Mouse (Mus musculus): ENCODE data around the gene Pbld1. TPM values are rescaled to one million over a fixed set of nuclear protein-coding genes. Genes with fewer than 3 reads are reported as not detected.

Gene Pbld1
- polyA plus RNA-seq, 1 experiment from 2014 or later, result 6.9 TPM

DNA sequence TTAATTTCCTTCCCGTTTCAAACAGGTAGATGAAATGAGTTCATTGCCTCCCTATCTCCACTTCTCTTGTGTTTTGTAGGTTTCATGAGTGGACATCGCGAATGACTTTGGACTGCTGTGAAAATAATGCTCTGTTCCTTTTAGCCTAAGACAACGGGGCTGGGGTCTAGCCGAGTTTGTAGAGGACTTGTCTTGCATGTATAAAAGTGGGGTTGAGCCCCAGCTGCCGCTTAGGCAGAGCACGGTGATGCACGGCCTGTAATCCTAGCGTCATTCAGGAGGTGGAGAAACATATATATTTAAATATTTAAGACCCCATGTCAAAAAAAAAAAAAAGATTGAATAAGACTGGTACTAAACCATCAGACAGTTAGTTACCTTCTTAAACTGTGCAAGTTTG, 40.7 kb downstream of the Pbld1 start:
- Histone ChIP-seq H3K27me3 (peaks cover 51% of the 10 kb centered on the region), H3K9me3 (replicated peaks) (no peaks in the 10 kb centered on the region; the same call in 1 of the 2 replicates), H3K4me1 (peaks cover 11% of the 10 kb centered on the region; the same call in 1 of the 2 replicates), H3K27ac (no peak overlapping the region), H3K4me3 (replicated peaks) (peak overlapping the region; percentile 51), H3K36me3 (no peaks in the 10 kb centered on the region), H3K4me2 (peak overlapping the region; percentile 92), H3K9ac (peak overlapping the region; percentile 46)
- no peak for ATAC-seq (replicated peaks; ENCODE audit: low FRiP score)
- 8% methylated on average over 9 of the region's 9 CpGs for WGBS

DNA sequence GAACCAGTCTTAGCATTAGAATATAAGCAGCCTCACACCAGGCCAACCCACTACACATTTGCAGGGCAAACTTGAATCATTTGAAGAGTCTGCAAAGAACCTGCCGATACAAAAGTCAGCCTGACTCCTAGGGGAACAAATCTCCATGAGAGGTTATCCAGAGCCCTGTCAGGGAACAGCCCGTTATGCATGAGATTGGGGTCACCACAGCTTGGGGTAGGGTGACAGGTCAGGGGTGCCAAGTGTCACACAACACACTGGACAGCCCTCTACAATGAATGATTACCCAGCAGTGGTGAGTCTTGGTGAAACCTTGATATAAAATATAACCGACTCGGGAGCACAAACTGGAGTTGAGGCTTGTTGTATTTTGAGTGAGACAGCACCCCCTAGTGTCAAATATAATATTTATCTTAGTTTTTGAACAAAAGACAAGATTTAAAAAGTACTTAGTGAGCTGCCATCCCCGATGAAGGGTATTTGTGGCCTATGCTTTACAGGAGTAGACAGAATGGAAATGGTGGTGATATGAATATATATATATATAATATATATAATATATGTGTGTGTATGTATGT, 53.2 kb downstream of the Pbld1 start:
- no peaks in the 10 kb centered on the region for H3K27me3 ChIP-seq
- no peak for ATAC-seq (replicated peaks; ENCODE audit: low FRiP score)
- no peak overlapping the region for H3K4me3 ChIP-seq (replicated peaks)
- H3K4me2 ChIP-seq, result no peak overlapping the region
- 0 out of 2 replicates have a peak, but pooled peaks cover 7% of the 10 kb centered on the region for H3K9me3 ChIP-seq (replicated peaks)
- no peak overlapping the region for H3K9ac ChIP-seq
- H3K4me1 ChIP-seq, result no peaks in the 10 kb centered on the region
- H3K27ac ChIP-seq, result no peak overlapping the region
- H3K36me3 ChIP-seq, result no peaks in the 10 kb centered on the region
- WGBS, result 48% methylated on average over 5 of the region's 5 CpGs

DNA sequence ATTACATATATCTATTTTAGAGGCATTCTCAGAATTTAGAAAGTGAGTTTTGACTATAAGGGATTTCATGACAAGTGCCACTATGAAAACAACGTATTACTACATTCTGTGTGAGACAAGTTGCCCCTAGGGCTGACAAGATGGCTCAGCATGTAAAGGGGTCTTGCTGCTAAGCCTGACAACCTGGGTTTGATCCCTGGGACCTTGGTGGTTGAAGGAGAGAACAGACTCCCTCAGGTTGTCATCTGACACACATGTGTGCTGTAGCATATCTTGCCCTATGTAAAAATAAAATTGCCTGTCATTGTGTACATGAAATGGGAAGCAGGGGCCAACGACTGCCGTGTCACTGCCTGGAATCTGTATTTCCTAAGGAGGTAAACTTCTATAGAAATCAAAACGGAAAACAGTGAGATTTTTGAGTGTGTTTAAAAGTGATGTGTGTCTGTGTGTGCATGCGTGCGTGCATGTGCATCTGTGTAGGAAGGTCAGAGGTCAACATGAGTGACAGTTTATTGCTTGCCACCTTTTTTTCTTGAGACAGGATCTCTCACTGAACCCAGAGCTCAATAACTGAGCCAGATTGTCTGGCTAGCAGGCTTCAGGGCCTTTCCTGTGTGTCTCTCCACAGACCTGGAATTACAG, 53.9 kb downstream of the Pbld1 start:
- ATAC-seq (replicated peaks; ENCODE audit: low FRiP score), result no peak
- Histone ChIP-seq H3K27ac (no peak overlapping the region), H3K36me3 (no peaks in the 10 kb centered on the region), H3K4me3 (replicated peaks) (no peak overlapping the region), H3K9ac (no peak overlapping the region), H3K4me1 (no peaks in the 10 kb centered on the region), H3K27me3 (no peaks in the 10 kb centered on the region), H3K9me3 (replicated peaks) (0 out of 2 replicates have a peak, but pooled peaks cover 7% of the 10 kb centered on the region), H3K4me2 (no peak overlapping the region)
- 83% methylated on average over 6 of the region's 6 CpGs for WGBS

DNA sequence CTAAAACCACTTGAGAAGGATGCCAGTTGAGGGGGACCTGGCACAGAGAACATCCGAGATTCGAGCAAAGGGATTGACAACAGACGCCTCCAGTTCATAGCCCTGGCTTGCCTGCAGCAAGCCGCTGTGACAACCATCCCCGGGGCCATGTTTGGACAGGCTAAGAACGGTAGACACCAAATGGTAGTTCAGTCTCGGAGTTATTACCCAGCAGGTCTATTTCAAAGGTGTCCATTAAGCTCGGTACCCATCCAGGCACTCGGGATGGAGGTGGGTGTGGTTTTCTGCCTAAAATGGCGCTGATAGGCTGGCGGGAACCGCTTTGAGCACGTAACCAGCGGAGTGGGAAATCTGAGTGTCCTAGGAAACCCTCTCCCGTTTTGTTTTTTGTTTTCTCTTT, 55.9 kb downstream of the Pbld1 start:
- WGBS, result 83% methylated on average over 15 of the region's 15 CpGs
- ATAC-seq (replicated peaks; ENCODE audit: low FRiP score), result no peak
- no peaks in the 10 kb centered on the region for H3K4me1 ChIP-seq

DNA sequence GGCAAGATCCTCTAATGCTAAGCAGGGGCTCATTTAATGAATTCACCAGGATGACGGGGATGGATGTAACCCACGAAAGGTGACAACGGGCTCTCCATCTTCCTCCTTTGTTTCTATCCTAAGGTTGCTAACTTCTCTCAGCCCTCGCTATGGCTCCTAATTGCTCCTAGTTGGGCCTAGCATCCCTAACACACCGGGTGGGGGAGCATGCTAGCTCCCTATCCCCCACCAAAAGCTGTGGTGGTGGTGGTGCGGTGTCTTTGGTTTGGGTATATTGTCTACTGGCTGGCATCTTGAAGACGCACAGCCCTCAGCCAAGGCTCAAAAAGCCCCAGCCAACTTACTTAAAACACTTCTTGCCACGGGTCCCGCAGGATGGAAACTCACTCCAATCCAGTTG, 56.4 kb downstream of the Pbld1 start:
- Histone ChIP-seq H3K27ac (no peak overlapping the region), H3K4me1 (no peaks in the 10 kb centered on the region), H3K9me3 (replicated peaks) (0 out of 2 replicates have a peak, but pooled peaks cover 3% of the 10 kb centered on the region), H3K27me3 (no peaks in the 10 kb centered on the region), H3K4me3 (replicated peaks) (no peak overlapping the region), H3K36me3 (no peaks in the 10 kb centered on the region), H3K4me2 (no peak overlapping the region), H3K9ac (no peak overlapping the region)
- ATAC-seq (replicated peaks; ENCODE audit: low FRiP score), result no peak
- 93% methylated on average over 9 of the region's 9 CpGs for WGBS

More for the DNA sequence above, 55.9 kb downstream of the Pbld1 start:
- H3K4me3 ChIP-seq (replicated peaks), result no peak overlapping the region
- H3K4me2 ChIP-seq, result no peak overlapping the region
- H3K27me3 ChIP-seq, result no peaks in the 10 kb centered on the region
- H3K36me3 ChIP-seq, result no peaks in the 10 kb centered on the region
- H3K9me3 ChIP-seq (replicated peaks), result 0 out of 2 replicates have a peak, but pooled peaks cover 7% of the 10 kb centered on the region
- no peak overlapping the region for H3K27ac ChIP-seq
- H3K9ac ChIP-seq, result no peak overlapping the region

DNA sequence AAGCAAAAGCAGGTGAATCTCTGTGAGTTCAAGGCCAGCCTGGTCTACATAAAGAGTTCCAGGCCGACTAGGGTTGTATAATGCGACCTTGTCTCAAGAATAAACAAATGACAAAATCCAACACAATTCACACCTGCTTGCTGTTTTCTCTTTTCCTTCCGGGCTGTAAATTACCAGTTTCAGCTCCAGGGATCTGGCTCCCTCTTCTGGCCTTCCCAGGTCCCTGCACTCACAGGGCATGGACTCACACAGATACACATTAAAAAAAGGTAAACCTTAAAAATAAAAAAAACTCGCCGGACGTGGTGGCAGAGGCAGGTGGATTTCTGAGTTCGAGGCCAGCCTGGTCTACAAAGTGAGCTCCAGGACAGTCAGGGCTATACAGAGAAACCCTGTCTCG, 57.6 kb downstream of the Pbld1 start:
- Histone ChIP-seq H3K4me1 (no peaks in the 10 kb centered on the region), H3K9me3 (replicated peaks) (no peaks in the 10 kb centered on the region), H3K36me3 (no peaks in the 10 kb centered on the region), H3K27me3 (no peaks in the 10 kb centered on the region), H3K27ac (no peak overlapping the region), H3K9ac (no peak overlapping the region), H3K4me2 (no peak overlapping the region), H3K4me3 (replicated peaks) (no peak overlapping the region)
- 89% methylated on average over 8 of the region's 8 CpGs for WGBS
- no peak for ATAC-seq (replicated peaks; ENCODE audit: low FRiP score)

DNA sequence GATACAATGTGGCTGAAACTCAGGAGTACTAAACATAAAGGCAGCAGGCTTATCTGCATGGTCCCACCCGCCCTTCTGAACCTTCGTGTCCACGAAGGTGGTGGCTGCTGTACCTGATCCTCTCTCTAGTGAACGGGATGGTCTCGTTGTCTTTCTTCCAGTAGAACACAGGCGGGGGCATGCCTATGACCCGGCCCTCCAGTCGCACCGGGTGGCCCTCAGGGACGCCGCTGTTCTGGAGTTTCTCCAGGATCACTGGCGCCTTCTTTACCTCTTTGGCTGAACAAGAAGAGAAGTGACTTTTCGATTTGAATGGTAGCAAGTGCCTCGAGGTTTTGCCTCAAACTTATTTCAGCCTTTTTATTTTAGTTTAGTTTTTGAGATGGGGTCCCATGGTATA, 60.0 kb downstream of the Pbld1 start:
- no peaks in the 10 kb centered on the region for H3K4me1 ChIP-seq
- no peak overlapping the region for H3K27ac ChIP-seq
- H3K9ac ChIP-seq, result no peak overlapping the region
- ATAC-seq (replicated peaks; ENCODE audit: low FRiP score), result no peak
- H3K4me2 ChIP-seq, result no peak overlapping the region
- H3K36me3 ChIP-seq, result no peaks in the 10 kb centered on the region
- no peaks in the 10 kb centered on the region for H3K9me3 ChIP-seq (replicated peaks)
- WGBS, result 81% methylated on average over 14 of the region's 14 CpGs
- no peaks in the 10 kb centered on the region for H3K27me3 ChIP-seq
- H3K4me3 ChIP-seq (replicated peaks), result no peak overlapping the region

DNA sequence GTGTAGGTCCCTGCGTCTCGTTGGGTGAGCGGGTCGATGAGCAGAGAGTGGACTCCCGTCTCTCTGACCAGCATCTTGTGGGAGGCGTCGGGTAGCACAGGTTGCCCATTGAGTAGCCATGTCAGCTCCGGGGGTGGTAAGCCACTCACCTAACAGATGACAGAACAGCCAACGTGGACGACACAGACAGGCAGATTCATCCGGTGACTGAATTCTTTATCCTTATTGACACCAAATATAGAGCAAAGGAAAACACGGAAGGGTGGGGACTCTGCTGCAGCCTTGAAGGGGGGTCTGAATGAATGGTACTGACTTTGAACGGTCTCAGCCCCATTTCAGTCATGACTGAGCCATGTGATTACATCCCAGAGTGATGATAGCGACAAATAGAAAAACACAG, 62.0 kb downstream of the Pbld1 start:
- Histone ChIP-seq H3K27ac (no peak overlapping the region), H3K4me2 (no peak overlapping the region)
- 85% methylated on average over 14 of the region's 14 CpGs for WGBS

DNA sequence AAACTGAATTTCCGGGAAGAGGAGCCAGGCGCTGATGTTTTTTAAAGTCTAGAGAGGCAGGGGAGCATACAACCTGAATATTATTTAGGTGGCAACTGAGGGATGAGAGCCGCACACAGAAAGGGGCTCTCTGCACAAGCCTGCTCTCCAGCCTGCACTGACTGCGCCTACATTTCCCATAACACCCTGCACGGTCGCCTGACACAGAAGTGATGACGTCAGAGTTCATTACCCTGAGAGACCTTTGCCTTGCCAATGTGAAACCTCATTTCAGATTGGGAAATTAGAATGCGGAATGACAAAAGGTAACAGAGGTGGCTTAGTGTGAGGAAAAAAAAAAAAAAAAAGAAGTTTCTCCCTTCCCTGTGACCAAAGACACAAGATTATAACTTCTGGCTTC, 62.6 kb downstream of the Pbld1 start:
- H3K4me2 ChIP-seq, result no peak overlapping the region
- H3K9ac ChIP-seq, result no peak overlapping the region
- H3K4me1 ChIP-seq, result no peaks in the 10 kb centered on the region
- H3K27me3 ChIP-seq, result no peaks in the 10 kb centered on the region
- no peaks in the 10 kb centered on the region for H3K36me3 ChIP-seq
- no peaks in the 10 kb centered on the region for H3K9me3 ChIP-seq (replicated peaks)
- no peak overlapping the region for H3K27ac ChIP-seq
- WGBS, result 35% methylated on average over 8 of the region's 8 CpGs
- H3K4me3 ChIP-seq (replicated peaks), result no peak overlapping the region
- ATAC-seq (replicated peaks; ENCODE audit: low FRiP score), result no peak; the same call in 1 of the 2 replicates

More for the DNA sequence above, 62.0 kb downstream of the Pbld1 start:
- H3K9me3 ChIP-seq (replicated peaks), result no peaks in the 10 kb centered on the region
- no peaks in the 10 kb centered on the region for H3K36me3 ChIP-seq
- H3K4me3 ChIP-seq (replicated peaks), result no peak overlapping the region
- H3K4me1 ChIP-seq, result no peaks in the 10 kb centered on the region
- no peak for ATAC-seq (replicated peaks; ENCODE audit: low FRiP score)
- H3K27me3 ChIP-seq, result no peaks in the 10 kb centered on the region
- H3K9ac ChIP-seq, result no peak overlapping the region

DNA sequence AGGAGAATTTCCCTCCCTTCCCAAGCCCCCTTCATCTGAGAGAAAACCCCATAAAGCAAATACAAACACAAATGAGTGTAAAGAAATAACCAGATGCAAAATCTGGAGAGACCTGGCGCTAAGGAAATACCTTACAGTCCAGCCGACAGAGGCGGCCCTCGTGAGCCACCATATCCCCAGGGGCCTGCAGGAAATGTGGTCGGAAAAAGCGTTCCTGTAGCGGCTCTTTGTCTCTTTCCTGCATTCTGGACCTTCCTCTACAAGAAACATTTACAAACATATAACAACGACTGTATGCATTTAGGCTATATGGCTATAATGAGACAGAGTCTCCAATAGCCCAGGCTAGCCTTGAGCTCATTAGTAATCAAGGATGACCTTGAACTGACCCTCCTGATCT, 63.2 kb downstream of the Pbld1 start:
- Histone ChIP-seq H3K4me2 (no peak overlapping the region), H3K27ac (no peak overlapping the region), H3K4me1 (no peaks in the 10 kb centered on the region), H3K9me3 (replicated peaks) (no peaks in the 10 kb centered on the region), H3K27me3 (no peaks in the 10 kb centered on the region), H3K9ac (no peak overlapping the region), H3K4me3 (replicated peaks) (no peak overlapping the region), H3K36me3 (no peaks in the 10 kb centered on the region)
- no peak for ATAC-seq (replicated peaks; ENCODE audit: low FRiP score)
- 79% methylated on average over 8 of the region's 8 CpGs for WGBS

DNA sequence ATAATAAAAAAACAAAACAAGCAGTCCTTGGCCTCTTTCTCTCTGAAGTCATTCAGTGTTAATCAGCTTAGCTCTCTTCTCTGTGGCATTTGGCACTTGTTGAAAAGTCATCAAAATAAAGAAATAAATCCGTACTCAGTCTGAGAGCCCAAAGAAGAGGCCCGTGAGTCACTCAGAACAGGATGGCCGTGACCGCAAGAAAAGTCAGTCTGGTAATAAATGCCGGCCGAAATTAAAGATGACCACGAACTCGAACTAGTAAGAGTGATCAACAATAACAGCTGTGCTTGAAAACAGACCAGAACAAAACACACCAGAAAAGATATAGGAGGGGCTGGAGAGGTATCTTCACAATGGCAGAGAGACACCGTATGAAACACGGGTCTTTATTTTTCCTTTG, 64.1 kb downstream of the Pbld1 start:
- Histone ChIP-seq H3K36me3 (no peaks in the 10 kb centered on the region), H3K9me3 (replicated peaks) (no peaks in the 10 kb centered on the region)
- ATAC-seq (replicated peaks; ENCODE audit: low FRiP score), result no peak

DNA sequence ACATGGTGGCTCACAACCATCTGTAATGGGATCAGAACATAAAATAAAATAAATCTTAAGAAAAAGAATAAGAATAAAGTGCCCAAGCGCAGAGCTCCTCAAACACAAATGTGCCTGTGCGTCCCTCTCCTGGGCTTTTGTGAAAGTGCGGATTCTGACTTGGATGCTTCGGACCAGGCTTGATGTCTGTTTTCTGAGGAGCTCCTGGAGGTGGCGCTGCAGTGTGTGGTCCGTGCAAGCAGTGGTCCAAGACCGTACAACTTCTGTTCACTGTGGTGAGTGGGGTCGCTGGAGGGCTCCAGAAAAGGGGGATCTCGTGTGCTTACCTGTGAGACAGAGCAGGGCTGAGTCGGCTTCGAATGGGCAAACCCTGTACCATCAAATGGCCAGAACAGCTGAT, 65.4 kb downstream of the Pbld1 start:
- H3K9ac ChIP-seq, result no peak overlapping the region
- no peaks in the 10 kb centered on the region for H3K27me3 ChIP-seq
- H3K36me3 ChIP-seq, result no peaks in the 10 kb centered on the region
- 35% methylated on average over 11 of the region's 11 CpGs for WGBS
- H3K4me1 ChIP-seq, result no peaks in the 10 kb centered on the region
- H3K27ac ChIP-seq, result no peak overlapping the region
- no peak for ATAC-seq (replicated peaks; ENCODE audit: low FRiP score)
- no peaks in the 10 kb centered on the region for H3K9me3 ChIP-seq (replicated peaks)
- no peak overlapping the region for H3K4me3 ChIP-seq (replicated peaks)
- no peak overlapping the region for H3K4me2 ChIP-seq

More for the DNA sequence above, 64.1 kb downstream of the Pbld1 start:
- Histone ChIP-seq H3K9ac (no peak overlapping the region), H3K27ac (no peak overlapping the region), H3K4me3 (replicated peaks) (no peak overlapping the region), H3K4me1 (no peaks in the 10 kb centered on the region), H3K4me2 (no peak overlapping the region), H3K27me3 (no peaks in the 10 kb centered on the region)
- 91% methylated on average over 10 of the region's 10 CpGs for WGBS

DNA sequence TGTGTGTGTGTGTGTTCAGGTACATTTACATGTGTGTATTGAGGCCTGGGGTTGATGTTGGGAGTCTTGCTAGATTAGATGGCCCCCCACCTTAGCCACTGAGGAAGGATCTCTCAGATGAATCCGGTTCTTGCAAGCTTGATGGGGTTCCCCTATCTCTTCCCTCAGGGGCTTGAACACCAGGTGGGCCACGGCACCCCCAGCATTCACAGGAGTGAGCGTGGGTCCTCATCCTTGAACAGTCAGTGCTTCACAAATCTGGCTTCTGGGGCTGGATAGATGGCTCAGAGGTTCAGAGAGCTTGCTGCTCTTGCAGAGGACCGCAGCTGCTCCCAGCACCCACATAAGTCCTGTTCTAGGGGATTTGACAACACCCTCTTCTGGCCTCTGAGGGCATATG, 66.2 kb downstream of the Pbld1 start:
- WGBS, result 79% methylated on average over 4 of the region's 4 CpGs
- ATAC-seq (replicated peaks; ENCODE audit: low FRiP score), result no peak

More for the DNA sequence above, 66.2 kb downstream of the Pbld1 start:
- Histone ChIP-seq H3K36me3 (no peaks in the 10 kb centered on the region), H3K4me3 (replicated peaks) (no peak overlapping the region), H3K4me2 (no peak overlapping the region), H3K4me1 (no peaks in the 10 kb centered on the region), H3K27ac (no peak overlapping the region), H3K9ac (no peak overlapping the region), H3K27me3 (no peaks in the 10 kb centered on the region), H3K9me3 (replicated peaks) (no peaks in the 10 kb centered on the region)

Data from kidney, embryonic 15.5 days (tissue).